Mouse (Mus musculus) embryo, embryonic 9.5 days (tissue): ENCODE data around the gene Gm3045.

ENCODE experiments used
- DNase-seq: peaks from one replicate; pipeline ENCODE4 v3.0.0-alpha.2; 2017; ENCODE audit errors: extremely low spot score

The Gm3045 gene

DNA sequence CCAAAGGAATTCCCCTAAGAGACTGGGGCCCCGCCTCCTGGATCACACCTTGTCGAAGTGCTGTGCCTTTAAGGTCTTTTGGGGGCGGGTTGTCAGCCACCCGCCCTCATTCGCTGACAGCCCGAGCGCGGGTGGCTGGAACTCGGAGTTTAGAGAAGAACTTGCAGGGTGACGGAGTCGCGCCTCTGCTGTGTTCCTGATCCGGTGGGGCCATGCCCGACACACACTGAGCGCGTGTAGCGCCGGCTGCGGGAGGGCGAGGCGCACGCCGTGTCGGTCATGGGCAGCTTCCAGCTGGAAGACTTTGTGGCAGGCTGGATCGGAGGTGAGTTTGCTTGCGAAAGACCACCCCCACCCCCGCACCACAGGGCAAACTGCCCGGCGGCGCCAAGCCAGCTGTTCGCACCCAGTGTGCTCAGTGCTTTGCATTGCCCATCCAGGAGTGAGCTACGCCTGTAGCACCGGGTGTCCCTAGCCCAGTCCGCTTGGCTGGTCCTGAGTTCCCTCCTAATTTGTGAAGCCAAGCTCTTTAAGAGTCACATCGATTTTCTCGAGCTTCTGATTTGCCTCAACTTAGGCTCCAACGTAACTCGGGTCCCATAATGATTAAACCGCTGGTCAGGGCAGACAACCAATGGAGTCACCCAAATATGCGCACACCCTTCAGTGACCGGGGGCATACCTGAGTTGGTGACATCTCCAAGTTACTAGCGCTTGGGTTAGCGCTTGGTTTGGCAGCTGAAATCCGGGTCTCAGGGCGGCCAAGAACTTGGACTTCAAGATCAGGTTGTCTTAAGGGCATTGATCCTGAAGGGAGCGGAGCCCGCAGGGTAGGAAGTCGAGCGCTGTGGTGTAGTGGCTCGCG lies 12.0 kb downstream of the Gm3045 start, which contains the start of gene Slc25a48:
Gene Slc25a48 (plus strand): TSS at position 145 of the 865 bp plus-strand sequence.
- DNase-seq, result peak; percentile 28

DNA sequence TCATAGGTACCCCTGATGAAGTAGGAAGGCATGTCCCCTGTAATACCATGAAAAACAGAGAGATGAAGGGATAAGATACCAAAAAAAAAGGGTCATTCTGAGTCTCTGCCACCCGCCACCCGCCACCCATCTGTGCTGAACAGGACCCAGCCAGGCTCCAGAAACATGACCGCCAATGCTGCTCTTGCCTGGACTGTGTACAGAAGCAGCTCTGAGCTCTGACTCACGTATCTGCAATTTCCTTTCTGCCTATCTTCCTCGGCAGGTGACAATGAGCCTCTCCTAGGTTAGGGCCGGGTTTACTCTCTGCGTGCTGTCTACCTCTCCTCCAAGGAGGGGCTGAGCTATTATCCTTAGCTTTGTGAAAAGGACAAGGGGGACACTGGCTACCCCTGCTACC lies 17.0 kb downstream of the Gm3045 start:
- no peak for DNase-seq

DNA sequence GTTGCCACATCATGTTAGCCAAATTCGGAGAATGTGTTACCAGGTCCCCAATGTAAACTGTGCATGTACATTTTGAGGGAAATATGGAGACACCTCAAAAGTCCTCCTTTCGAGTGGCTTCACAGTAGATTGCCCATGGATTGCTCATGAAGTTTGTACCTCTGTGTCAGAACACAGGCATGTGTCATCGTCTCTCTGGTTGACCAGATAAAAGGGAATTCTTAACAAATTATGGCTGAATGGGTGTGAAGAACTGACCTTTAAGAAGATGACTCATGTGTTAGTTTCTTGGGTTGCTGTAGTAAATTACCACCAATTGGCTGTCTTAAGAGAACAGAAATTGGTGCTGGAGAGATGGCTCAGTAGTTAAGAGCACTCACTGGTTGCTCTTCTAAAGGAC lies 17.7 kb downstream of the Gm3045 start:
- DNase-seq, result no peak

DNA sequence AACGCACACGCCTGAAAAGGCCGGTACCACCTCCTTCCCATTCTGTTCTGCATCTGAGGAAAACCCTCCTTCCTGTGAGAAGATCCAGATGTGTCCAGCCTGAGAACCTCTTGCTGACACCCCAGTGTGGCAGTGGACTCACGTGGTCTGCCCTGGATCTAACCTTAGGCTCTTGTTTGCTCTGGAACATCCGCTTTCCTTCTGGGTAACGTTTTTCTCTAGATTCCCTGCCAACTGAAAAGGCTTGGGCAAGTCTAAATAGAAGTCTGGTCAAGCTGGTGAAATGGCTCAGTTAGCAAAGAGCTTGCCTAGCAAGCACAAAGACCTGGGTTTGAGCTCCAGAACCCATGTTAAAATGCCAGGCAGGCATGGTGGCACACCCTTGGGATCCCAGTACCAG lies 18.6 kb downstream of the Gm3045 start:
- no peak for DNase-seq

DNA sequence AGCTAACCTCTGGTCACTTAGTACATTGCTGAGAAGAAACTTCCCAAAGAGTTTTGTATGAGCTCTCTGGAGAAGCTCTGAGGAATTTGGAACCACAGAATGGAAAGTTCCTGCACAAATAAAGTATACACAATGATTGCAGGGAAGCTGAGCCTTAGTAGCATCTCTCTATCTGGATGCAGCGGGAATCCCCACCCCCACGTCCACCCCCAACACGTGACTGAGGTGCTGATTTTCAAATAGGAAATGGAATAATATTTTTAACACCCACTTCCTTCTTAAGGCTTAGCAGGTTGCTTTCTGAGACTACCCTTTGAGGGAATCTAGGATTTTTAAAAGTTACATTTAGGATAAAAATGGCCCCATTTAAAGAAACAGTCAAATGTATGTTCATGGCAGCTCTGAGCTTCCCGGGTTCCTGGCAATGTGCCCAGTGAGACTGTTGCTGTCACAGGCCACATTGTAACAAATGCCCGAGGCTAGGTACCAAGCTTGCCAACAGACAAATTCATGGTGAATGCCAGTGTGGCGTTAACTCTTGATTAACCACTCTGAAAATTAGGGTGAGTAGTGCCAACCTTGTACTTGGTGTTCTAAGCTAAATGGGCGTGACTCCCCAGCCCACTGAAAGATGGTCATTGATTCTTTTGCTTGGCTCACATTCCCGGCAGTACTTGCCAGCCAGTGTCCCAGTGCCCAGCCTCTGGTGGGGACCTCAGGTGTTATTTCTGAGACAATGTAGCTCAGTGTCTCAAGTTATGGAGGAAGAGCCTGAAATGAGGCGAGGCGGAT lies 23.0 kb downstream of the Gm3045 start:
- DNase-seq, result no peak

DNA sequence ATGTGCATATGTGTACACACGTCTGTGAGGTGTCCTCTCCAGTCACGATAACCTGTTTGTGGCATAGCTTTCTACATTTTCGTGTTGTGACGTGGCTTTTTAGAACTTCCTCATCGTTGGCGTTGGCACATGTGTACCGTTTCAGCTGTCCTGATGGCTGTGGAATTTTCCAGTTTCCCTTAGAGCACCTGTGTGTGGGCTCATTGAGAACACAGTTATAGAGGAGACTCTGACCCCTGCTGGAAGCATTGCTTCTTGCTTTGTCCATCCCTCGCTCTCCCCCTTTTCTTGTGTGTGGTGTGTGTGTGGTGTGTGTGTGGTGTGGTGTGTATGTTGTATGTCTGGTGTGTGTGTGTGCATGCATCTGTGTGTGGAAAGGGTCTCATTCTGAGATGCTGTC lies 23.6 kb downstream of the Gm3045 start:
- no peak for DNase-seq

DNA sequence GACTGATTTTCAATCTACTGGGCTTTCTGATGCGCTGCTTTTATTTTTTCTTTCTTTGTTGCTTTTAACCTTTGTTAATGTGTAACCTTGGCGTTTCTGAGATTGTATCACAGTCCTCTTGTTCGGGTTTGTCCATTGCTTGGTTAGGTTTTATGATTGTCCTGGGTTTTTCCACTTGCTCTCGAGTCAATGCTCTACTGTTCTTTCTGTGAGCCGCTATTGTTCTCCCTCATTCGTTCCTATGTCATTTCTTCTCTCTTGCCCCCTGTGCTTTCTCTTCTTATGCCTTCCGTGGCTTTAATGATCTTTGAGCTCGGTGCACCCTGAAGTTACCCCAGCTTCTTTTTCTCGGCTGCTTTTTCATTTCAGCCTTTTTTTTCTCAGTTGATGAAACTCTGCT lies 31.6 kb downstream of the Gm3045 start:
- DNase-seq, result no peak

DNA sequence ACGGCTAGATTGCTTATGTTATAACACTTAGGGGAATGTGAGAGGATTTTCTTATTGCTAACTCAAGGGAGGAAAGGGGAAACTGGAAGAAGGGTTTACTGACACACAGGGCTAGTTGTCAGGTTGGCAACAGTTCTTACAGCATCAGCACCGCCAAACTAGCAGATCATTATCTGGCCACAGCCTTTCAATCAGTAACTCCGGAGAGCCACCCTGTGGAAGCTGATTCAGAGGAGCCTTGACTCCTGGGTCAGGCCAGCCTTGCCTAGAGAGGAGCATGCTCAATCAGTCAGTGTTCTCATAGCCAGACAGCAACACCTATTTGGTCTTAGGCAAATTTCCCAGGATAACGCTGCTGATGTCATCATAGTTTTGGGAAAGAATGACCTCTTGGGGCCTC lies 35.1 kb downstream of the Gm3045 start:
- DNase-seq, result no peak

DNA sequence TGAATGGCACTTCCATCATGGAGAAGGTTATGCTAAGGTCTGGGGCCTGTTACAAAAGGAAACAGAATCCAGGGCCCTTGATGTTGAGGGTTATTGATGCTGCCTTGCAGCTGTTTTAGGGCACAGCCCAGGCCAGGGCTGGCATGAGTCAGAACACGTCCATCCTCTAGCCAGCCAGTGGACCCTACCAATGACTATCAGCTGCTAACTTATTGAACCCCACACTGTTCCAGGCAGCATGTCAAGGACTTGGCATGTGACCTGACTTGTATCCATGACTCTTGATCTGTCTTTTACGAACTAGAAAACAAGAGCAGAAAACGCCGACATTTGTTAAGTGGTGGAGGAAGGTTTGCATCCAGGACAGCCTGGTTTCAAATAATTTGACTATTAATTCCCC lies 36.4 kb downstream of the Gm3045 start:
- DNase-seq, result no peak

DNA sequence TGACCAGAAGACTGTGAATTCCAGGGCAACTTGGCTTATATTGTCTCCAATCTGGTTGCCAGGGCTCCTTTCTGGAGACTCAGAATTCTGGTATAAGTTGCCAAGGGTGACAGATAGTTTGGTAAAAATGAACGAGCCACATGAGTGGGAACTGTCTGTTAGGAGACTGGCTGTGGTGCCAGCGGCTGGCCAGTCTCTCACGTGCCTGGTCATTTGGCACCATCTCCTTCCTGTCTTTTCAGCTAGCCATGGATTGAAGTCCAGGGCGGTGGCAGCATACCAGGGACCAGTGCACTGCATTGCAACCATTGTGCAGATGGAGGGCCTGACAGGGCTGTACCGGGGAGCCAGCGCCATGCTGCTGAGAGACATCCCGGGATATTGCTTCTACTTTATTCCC lies 36.9 kb downstream of the Gm3045 start:
- DNase-seq, result no peak

DNA sequence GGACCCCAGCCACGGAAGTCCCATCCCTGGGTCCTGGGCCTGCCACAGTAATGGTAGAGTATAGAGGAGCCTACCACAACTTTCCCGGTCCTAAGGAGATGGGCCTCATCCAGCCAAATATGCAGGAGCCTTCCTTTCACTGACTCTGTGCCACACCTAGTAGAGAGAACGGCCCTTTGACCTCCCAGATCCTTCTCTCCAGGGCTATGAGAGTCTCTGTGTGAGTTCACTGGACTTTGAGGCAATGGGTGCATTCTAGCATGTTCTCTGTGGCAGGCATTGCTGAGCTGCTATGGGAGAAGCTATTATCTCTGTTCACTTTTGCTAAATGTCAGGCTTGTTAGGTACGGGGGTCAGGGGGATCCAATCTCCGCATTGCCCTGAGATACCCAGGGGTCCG lies 37.4 kb downstream of the Gm3045 start:
- DNase-seq, result no peak

DNA sequence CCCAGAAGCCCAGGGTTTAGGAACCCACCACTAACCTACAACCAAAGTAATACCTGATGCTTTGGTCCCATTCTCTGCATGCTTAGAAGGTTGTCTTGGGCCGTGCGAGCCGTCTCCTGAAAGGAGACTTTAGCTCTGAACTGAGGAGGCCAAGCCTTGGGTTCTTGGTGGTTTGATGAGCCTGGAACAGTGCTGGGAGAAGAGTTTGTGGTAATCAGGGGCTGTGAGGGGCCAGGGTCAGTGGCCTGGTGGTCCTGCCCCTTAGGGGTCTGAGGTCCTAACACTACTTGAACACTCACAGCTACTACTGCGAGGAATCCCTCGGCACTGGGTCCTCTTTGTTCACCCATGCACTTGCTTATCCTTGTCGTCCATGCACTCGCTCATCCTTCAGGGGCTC lies 41.4 kb downstream of the Gm3045 start:
- DNase-seq, result no peak

DNA sequence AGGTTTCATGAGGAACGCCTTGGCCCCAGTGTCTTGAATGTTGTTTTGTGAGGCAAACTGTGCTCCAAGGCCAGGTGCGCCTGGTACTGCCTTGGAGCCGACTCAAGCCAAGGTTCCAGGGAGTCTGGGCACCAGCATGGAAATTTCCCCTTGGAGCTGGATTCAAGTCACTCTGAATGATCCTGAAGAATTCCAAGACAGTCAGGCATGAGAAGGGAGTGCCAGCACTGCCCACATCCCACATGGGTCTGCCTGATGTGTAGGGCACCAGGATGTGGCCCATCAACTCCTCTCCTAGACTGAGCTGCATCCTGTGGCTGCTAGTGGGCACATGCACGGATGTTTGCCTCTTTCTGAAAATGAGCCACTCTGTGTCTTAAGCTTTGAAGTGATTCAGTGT lies 42.1 kb downstream of the Gm3045 start:
- DNase-seq, result no peak

DNA sequence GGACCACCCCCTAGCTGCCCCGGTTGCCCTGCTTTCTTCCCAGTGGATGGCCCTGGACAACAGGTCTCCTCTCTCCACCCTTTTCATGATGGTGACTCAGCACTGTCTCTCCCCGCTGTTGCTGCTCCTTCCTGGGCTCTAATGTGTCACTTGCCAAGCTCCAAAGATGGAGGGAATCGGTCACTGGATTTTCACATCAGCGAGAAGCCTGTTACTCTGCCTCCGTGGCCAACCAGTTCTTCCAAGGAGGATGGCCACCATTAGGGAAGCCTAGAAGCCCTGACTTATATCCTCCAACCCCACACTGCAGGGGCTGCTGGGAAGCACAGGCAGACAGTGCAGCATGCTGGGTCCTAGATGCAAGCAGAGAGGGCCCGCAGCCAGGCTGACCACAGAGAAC lies 44.8 kb downstream of the Gm3045 start:
- no peak for DNase-seq

DNA sequence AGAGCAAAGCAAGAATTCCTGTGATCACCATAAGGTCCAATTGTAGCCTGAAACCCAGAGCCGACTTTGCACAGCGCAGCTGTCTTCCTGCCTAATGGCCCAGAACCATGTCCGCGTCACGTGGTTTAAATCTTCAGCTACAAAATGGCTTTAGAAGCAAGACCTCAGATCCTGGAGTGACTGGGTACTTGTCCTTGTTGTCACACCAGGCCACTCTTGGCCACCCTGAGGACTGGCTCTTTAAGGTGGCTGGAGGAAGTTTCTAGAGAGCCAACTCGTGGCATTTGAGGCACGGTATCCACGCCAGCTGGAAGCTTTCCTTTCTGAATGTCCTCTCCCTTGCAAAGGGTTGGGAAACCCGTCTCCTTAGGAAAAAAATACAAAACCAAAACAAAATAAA lies 45.6 kb downstream of the Gm3045 start:
- no peak for DNase-seq

DNA sequence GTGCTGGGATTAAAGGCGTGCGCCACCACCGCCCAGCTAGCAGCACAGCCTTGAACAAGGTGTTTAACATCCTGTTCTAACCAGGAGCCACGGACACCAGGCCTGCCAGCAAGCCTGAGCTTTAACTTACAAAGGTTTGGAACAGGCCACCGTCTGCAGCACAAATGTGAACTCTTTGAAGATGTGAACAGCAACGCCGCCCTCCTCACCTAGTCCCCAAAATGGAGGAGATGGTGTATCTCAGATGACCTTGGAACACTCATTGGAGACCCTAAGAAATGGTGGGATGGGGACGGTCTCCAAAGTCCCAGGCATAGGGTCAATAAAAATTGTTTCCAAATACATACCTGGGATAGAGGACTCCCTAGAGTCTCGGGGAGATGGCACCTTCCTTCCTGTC lies 46.3 kb downstream of the Gm3045 start:
- no peak for DNase-seq

DNA sequence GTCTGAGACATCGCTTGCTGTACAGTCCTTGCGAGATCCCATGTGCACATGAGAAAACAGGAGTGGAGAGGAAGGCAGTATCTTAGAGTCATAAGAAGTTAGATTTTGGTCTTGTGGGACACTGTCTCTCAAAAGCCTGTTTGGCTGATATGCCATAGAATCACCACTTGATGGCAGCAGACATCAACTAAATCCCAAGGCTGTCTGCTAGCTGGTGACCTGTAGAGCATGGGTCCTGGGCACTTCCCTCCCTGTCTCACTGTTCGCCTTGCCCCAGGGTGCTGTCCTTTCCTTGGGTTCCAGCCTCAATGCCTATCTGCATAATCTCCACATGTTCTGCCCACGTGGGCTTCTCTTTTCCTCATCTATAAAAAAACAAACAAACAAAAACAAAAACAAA lies 49.0 kb downstream of the Gm3045 start:
- peak; percentile 65 for DNase-seq

DNA sequence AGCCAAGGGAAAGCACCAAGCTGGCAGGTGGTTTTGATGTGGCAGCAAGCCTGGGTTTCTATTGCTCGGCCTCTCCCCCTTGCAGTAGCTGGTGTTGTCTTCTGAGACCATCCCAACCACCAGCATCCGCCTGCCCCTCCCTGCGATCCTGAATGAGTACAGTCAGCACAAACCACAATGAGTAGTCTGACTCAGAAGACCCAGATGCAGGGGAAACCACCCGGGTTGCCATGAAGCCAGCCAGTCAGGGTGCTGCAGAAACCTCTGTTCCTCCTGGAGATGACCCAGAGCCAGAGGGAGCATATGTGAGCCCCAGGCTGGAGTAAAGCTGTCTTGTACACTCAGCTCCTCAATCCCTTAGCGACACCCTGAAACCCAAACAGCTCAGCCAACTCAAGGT lies 50.4 kb downstream of the Gm3045 start:
- DNase-seq, result peak; percentile 6

DNA sequence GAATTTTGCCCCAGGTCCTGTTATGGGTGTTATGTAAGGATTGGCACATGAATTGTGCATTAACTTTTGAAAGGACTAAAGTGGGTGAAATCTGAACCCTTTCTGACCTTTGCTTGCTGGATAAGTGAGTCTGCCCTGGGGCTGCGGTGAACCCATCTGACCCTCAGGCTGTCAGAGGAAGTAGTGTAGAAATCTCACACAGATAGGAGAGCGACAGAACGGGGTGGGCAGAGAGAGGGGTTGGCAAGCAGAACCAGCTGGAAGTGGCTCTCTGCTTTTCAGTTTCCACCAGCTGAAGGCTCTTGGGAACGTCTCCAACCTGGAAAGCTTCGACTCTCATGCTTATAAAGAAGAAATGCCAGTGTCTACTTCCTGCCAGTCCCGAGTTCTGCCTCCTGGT lies 50.9 kb downstream of the Gm3045 start:
- peak; percentile 12 for DNase-seq

DNA sequence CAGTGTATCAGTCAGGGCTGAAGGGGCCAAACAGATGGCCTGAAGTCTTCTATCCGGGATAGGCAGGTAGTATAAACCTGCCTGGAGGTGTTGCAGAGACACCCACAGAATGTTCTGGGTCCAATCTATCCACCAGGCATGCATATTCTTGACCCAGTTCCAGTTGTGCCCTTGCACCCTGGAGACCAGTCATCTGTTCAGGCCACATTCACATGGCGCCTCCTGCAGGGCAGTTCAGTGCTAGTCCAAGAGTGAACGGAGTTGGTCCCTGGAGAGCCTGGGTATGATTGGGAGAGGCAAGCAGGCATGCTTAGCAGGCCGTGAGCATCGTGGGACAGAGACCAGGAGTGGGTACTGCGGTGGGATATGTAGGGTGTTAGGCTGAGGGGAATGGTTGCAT lies 51.6 kb downstream of the Gm3045 start:
- DNase-seq, result no peak

DNA sequence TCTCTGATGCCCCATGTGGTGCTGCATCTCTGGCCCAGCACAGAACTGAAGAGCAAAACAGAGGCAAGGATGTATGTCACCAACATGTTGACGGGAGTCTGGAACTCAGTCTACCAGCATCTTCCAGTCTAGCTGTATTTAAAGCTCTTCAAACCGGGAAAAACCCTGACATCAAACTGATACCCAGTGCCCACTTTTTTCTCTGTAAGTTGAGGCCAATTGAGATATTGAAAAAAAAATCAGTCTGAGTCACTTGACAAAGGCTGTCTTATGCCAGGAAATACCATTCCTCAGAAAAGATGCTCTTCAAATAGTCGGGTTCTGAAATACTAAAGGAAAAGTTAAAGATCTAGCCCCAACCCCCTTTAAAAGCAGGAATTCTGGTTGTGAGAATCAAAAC lies 55.8 kb downstream of the Gm3045 start, which contains the start of gene Il9:
Gene Il9 (minus strand): TSS at position 101 of the 400 bp plus-strand sequence.
- DNase-seq, result no peak
